Mouse (Mus musculus): ENCODE data around the gene Trim17. TPM values are rescaled to one million over a fixed set of nuclear protein-coding genes. Genes with fewer than 3 reads are reported as not detected.

Trim17 gene
- not detected for polyA plus RNA-seq (2014; fragmentation: Illumina TruSeq; extraction: RNeasy Lipid Tissue Mini Kit (QIAGEN cat#74804); ENCODE audit: low read depth, low replicate concordance)

DNA sequence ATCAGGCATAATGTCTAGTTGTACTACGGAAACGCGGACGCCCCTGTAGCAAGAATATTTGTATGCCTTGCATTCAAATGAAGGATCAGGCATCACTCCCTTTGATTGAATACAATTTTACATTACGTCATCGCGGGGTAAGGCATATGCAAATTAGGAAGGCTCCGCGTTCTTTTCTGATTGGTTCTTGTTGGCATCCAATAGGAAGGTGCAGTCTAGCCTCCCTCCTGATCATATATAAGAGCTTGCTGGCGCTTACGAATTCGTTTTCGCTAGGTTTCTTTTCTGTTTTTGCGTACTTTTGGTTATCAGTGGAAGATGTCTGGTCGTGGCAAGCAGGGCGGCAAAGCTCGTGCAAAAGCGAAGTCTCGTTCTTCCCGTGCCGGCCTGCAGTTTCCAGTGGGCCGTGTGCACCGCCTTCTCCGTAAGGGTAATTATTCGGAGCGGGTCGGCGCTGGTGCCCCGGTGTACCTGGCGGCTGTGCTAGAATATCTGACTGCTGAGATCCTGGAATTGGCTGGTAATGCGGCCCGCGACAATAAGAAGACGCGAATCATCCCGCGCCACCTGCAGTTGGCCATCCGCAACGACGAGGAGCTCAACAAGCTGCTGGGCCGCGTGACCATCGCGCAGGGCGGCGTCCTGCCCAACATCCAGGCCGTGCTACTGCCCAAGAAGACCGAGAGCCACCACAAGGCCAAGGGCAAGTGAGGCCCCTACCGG is at the start of gene Trim17, which contains the start of gene Hist3h2a:
Gene Trim17 (plus strand): TSS at position 266 of the 723 bp plus-strand sequence.
Gene Hist3h2a (plus strand): TSS at position 266 of the 723 bp plus-strand sequence.

DNA sequence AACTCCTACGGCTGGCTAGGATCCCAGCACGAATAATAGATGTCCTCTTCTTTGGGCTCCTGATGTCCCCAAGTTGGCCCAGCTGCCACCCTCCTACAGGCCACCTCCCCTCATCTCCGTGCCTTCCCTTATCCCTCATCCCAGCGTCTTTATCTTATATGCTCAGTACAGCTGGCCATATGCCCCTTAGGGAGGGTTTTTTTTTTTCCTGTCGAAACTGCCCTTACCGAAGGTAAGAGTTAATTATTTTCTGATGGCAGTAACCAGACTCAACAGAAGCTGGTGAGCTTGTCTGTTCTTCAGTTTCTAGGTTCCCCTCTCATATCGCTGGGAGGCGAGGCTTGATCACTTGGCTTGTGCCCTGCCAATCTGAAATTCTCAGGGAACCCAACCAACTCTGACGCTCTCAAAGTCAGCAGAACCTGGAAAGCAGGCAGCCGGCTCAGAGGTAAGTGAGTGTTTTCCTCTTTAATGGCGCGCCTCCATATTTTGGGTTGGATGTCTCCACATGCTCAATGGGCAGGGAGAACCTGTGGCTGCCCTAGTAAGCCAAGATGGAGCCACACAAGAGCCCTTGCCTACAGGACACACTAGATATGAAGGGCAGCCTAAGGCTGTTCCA is 36.6 kb upstream of the Trim17 start, which contains the start of gene Btnl10:
Gene Btnl10 (plus strand): TSS at position 164 of the 622 bp plus-strand sequence.

DNA sequence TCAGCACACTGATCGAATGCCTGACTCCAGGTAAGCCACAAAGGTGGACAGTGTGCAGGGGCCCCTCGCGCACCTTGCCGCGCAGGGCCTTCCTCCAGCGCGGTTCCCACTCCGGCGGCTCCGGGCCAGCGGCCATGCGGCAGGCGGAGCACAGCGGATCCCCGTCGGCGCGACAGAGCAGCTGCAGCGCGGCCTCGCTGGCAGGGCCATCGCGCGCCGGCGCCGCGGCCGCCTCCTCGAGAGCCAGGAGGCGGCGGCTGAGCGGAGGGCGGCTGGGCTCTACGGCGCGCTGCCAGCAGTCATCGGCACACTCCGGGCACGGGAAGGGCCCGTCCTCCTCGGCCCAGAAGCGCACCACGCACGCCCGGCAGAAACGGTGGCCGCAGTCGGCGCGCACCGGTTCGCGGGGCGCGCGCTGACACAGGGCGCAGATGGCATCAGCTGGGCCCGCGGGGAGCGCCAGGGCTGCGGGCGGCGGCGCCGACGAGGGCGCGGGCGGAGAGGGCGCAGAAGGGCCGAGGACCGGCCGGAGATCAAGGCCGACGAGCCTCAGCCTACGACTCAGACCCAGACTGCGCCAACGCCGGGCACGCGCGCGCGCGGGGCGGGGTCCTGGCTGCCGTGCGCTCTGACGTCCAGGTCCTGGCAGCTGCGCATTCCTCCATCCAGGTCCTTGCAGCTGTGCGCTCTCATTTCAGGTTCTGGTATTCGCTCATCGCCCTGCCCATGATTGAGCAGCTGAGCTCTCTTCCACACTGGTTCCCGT is 16.0 kb upstream of the Trim17 start, which contains the start of gene Rnf187:
Gene Rnf187 (minus strand): TSS at position 595 of the 766 bp plus-strand sequence.

DNA sequence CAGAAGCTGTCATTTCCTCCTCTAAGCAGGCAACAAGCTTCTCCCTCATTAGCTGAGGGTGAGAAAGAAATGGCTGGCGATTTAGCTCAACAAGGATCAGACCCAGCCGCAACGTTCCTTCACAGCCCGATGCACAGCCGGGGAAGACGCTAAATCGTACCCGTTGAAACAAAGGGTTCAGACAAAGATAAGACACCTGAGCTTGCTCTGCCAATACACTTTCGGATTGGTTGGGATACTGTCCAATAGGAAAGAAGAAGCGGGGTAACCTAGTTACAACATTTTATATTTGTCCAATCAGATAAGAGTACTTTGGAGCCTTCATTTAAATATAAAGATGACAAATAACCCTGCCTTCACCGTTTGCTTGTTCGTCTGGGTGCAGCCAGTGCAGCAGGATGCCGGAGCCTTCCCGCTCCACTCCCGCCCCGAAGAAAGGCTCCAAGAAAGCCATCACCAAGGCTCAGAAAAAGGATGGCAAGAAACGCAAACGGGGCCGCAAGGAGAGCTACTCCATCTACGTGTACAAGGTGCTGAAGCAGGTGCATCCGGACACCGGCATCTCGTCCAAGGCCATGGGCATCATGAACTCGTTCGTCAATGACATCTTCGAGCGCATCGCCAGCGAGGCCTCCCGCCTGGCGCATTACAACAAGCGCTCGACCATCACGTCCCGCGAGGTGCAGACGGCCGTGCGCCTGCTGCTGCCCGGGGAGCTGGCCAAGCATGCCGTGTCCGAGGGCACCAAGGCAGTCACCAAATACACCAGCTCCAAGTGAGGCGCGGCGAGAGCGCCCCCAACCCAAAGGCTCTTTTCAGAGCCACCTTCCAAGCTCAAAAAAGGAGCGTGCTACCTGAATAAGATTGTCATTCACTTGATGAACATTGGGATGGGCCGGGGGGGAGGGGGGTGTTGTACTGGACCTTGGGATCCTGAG is 5.7 kb upstream of the Trim17 start, which contains the start of gene Hist3h2ba:
Gene Hist3h2ba (plus strand): TSS at position 379 of the 938 bp plus-strand sequence.

DNA sequence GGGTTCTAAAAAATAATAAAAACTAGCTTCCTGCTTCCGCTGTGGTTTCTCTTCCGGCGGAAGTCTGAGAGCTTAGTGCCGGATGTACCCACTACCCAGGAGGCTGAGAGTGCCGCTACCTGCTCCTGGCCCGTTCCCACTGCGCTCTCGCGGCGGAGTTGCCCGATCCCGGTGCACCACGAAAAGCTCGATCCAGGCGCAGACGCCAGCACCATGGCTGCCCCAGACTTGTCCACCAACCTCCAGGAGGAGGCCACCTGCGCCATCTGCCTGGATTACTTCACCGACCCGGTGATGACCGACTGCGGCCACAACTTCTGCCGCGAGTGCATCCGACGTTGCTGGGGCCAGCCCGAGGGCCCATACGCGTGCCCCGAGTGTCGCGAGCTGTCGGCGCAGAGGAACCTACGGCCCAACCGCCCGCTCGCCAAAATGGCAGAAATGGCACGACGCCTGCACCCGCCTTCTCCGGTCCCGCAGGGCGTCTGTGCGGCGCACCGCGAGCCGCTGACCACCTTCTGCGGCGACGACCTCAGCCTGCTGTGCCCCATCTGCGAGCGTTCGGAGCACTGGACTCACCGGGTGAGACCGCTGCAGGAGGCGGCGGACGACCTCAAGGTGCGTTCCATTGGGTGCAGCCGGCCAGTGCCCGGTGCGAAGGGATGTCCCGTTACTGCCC is 23.7 kb downstream of the Trim17 start, which contains the start of gene Trim11:
Gene Trim11 (plus strand): TSS at position 67 of the 679 bp plus-strand sequence.

Other genes starting within 250 kb of the Trim17 start
- gene Olfr318, start 230.7 kb upstream of the Trim17 start, polyA plus RNA-seq (2014; fragmentation: Illumina TruSeq; extraction: RNeasy Lipid Tissue Mini Kit (QIAGEN cat#74804); ENCODE audit: low read depth, low replicate concordance) = not detected
- gene Olfr317, start 215.5 kb upstream of the Trim17 start, polyA plus RNA-seq (2014; fragmentation: Illumina TruSeq; extraction: RNeasy Lipid Tissue Mini Kit (QIAGEN cat#74804); ENCODE audit: low read depth, low replicate concordance) = not detected
- not detected for gene Olfr316, start 202.0 kb upstream of the Trim17 start, polyA plus RNA-seq (2014; fragmentation: Illumina TruSeq; extraction: RNeasy Lipid Tissue Mini Kit (QIAGEN cat#74804); ENCODE audit: low read depth, low replicate concordance)
- gene Olfr315, start 181.5 kb upstream of the Trim17 start, polyA plus RNA-seq (2014; fragmentation: Illumina TruSeq; extraction: RNeasy Lipid Tissue Mini Kit (QIAGEN cat#74804); ENCODE audit: low read depth, low replicate concordance) = not detected
- not detected for gene Olfr314, start 171.7 kb upstream of the Trim17 start, polyA plus RNA-seq (2014; fragmentation: Illumina TruSeq; extraction: RNeasy Lipid Tissue Mini Kit (QIAGEN cat#74804); ENCODE audit: low read depth, low replicate concordance)
- not detected for gene Fam183b, start 152.7 kb upstream of the Trim17 start, polyA plus RNA-seq (2014; fragmentation: Illumina TruSeq; extraction: RNeasy Lipid Tissue Mini Kit (QIAGEN cat#74804); ENCODE audit: low read depth, low replicate concordance)
- gene Olfr313, start 139.7 kb upstream of the Trim17 start, polyA plus RNA-seq (2014; fragmentation: Illumina TruSeq; extraction: RNeasy Lipid Tissue Mini Kit (QIAGEN cat#74804); ENCODE audit: low read depth, low replicate concordance) = not detected
- gene Olfr312, start 125.4 kb upstream of the Trim17 start, polyA plus RNA-seq (2014; fragmentation: Illumina TruSeq; extraction: RNeasy Lipid Tissue Mini Kit (QIAGEN cat#74804); ENCODE audit: low read depth, low replicate concordance) = not detected
- not detected for gene Olfr311, start 115.4 kb upstream of the Trim17 start, polyA plus RNA-seq (2014; fragmentation: Illumina TruSeq; extraction: RNeasy Lipid Tissue Mini Kit (QIAGEN cat#74804); ENCODE audit: low read depth, low replicate concordance)
- gene Gm12258, start 107.5 kb upstream of the Trim17 start, polyA plus RNA-seq (2014; fragmentation: Illumina TruSeq; extraction: RNeasy Lipid Tissue Mini Kit (QIAGEN cat#74804); ENCODE audit: low read depth, low replicate concordance) = 2.1 TPM
- 2.7 TPM for gene 2810021J22Rik, start 87.5 kb upstream of the Trim17 start, polyA plus RNA-seq (2014; fragmentation: Illumina TruSeq; extraction: RNeasy Lipid Tissue Mini Kit (QIAGEN cat#74804); ENCODE audit: low read depth, low replicate concordance)
- 3.8 TPM for gene Zfp39, start 50.5 kb upstream of the Trim17 start, polyA plus RNA-seq (2014; fragmentation: Illumina TruSeq; extraction: RNeasy Lipid Tissue Mini Kit (QIAGEN cat#74804); ENCODE audit: low read depth, low replicate concordance)
- gene Btnl10, start 36.8 kb upstream of the Trim17 start, polyA plus RNA-seq (2014; fragmentation: Illumina TruSeq; extraction: RNeasy Lipid Tissue Mini Kit (QIAGEN cat#74804); ENCODE audit: low read depth, low replicate concordance) = not detected
- gene Rnf187, start 15.8 kb upstream of the Trim17 start, polyA plus RNA-seq (2014; fragmentation: Illumina TruSeq; extraction: RNeasy Lipid Tissue Mini Kit (QIAGEN cat#74804); ENCODE audit: low read depth, low replicate concordance) = 11.6 TPM
- not detected for gene Hist3h2ba, start 5.8 kb upstream of the Trim17 start, polyA plus RNA-seq (2014; fragmentation: Illumina TruSeq; extraction: RNeasy Lipid Tissue Mini Kit (QIAGEN cat#74804); ENCODE audit: low read depth, low replicate concordance)
- gene Hist3h2a, start within 50 bp of the Trim17 start, polyA plus RNA-seq (2014; fragmentation: Illumina TruSeq; extraction: RNeasy Lipid Tissue Mini Kit (QIAGEN cat#74804); ENCODE audit: low read depth, low replicate concordance) = 2.3 TPM
- 2.0 TPM for gene Trim11, start 23.4 kb downstream of the Trim17 start, polyA plus RNA-seq (2014; fragmentation: Illumina TruSeq; extraction: RNeasy Lipid Tissue Mini Kit (QIAGEN cat#74804); ENCODE audit: low read depth, low replicate concordance)
- not detected for gene Obscn, start 181.7 kb downstream of the Trim17 start, polyA plus RNA-seq (2014; fragmentation: Illumina TruSeq; extraction: RNeasy Lipid Tissue Mini Kit (QIAGEN cat#74804); ENCODE audit: low read depth, low replicate concordance)
- 1.1 TPM for gene Iba57, start 209.1 kb downstream of the Trim17 start, polyA plus RNA-seq (2014; fragmentation: Illumina TruSeq; extraction: RNeasy Lipid Tissue Mini Kit (QIAGEN cat#74804); ENCODE audit: low read depth, low replicate concordance)
- gene Gjc2, start 228.5 kb downstream of the Trim17 start, polyA plus RNA-seq (2014; fragmentation: Illumina TruSeq; extraction: RNeasy Lipid Tissue Mini Kit (QIAGEN cat#74804); ENCODE audit: low read depth, low replicate concordance) = not detected
- 6.4 TPM for gene Guk1, start 237.5 kb downstream of the Trim17 start, polyA plus RNA-seq (2014; fragmentation: Illumina TruSeq; extraction: RNeasy Lipid Tissue Mini Kit (QIAGEN cat#74804); ENCODE audit: low read depth, low replicate concordance)
- gene Mrpl55, start 247.8 kb downstream of the Trim17 start, polyA plus RNA-seq (2014; fragmentation: Illumina TruSeq; extraction: RNeasy Lipid Tissue Mini Kit (QIAGEN cat#74804); ENCODE audit: low read depth, low replicate concordance) = 10.2 TPM

All from liver, adult 10 weeks (tissue).